Mouse (Mus musculus) liver, embryonic 14.5 days (tissue): ENCODE measurements at regions not wholly inside any gene's neighbourhood (a gene's known extent, or its start where the extent isn't known, plus 50 kb on each side); places are given as distances from the start of the nearest gene placed in this dataset.

ENCODE experiments used
- ATAC-seq: fragments of 200-750 bp; cut with Nextera tagmentation; 2 replicates; pipeline ENCODE4 v1.8.0; 2017; ENCODE audit warnings: moderate number of reproducible peaks, mild to moderate bottlenecking, moderate library complexity; ENCODE audit not compliant: insufficient read depth
- DNase-seq, 3 experiments: peaks; one replicate each; pipeline ENCODE4 v3.0.0-alpha.2; 2012 to 2013; ENCODE audit warnings: low read depth in 3 of 3, low spot score in 3 of 3
- H3K27ac ChIP-seq: fragments of 300-500 bp; sonication (generic); 2 replicates; pipeline ENCODE4 v1.5.1; 2014; ENCODE audit warnings: moderate library complexity, mild to moderate bottlenecking, control low read depth, inconsistent platforms
- H3K27me3 ChIP-seq: fragments of 300-500 bp; sonication (generic); 2 replicates; pipeline ENCODE4 v1.6.1; 2014; ENCODE audit warnings: mild to moderate bottlenecking, low read length, moderate library complexity; ENCODE audit not compliant: control insufficient read depth, insufficient read depth
- H3K36me3 ChIP-seq: fragments of 300-500 bp; sonication (generic); replicated peaks from 2 replicates; pipeline ENCODE4 v1.6.1; 2014; ENCODE audit warnings: low read depth; ENCODE audit not compliant: control insufficient read depth, insufficient read depth
- H3K4me1 ChIP-seq, 2 experiments: fragments of 200-500 bp in 1 of 2; fragments of 300-500 bp in 1 of 2; sonication (generic) in 1 of 2; replicated peaks; 2 replicates each; pipeline ENCODE4 v1.6.1; 2012 to 2014; ENCODE audit warnings: antibody characterized with exemption in 1 of 2, inconsistent platforms in 1 of 2, low read length in 1 of 2; ENCODE audit not compliant: control insufficient read depth in 2 of 2, insufficient read depth in 2 of 2
- H3K4me2 ChIP-seq: fragments of 300-500 bp; sonication (generic); 2 replicates; pipeline ENCODE4 v1.6.1; 2014; ENCODE audit warnings: low read depth, mild to moderate bottlenecking, control low read depth, moderate library complexity
- H3K4me3 ChIP-seq, 2 experiments: fragments of 200-500 bp in 1 of 2; fragments of 300-500 bp in 1 of 2; sonication (generic) in 1 of 2; 2 replicates each; pipeline ENCODE4 v1.5.1; 2012 to 2014; ENCODE audit warnings: low read depth in 2 of 2, low read length in 2 of 2, mild to moderate bottlenecking in 2 of 2, control low read depth in 1 of 2, inconsistent platforms in 1 of 2, moderate library complexity in 1 of 2; ENCODE audit not compliant: insufficient read depth in 1 of 2
- H3K9ac ChIP-seq: fragments of 300-500 bp; sonication (generic); replicated peaks from 2 replicates; pipeline ENCODE4 v1.6.1; 2014; ENCODE audit warnings: mild to moderate bottlenecking, control low read depth, moderate library complexity
- H3K9me3 ChIP-seq: fragments of 300-500 bp; sonication (generic); 2 replicates; pipeline ENCODE4 v1.6.1; 2016; ENCODE audit warnings: low read length, mixed read lengths; ENCODE audit not compliant: control insufficient read depth
- CTCF ChIP-seq: IDR thresholded peaks from 2 replicates; pipeline ENCODE4 v1.5.1; 2016; ENCODE audit warnings: antibody characterized with exemption, low read depth, control low read depth
- EP300 ChIP-seq: IDR thresholded peaks from 2 replicates; pipeline ENCODE4 v1.6.1; 2016; ENCODE audit warnings: antibody characterized with exemption, low read depth
- WGBS: fragments of 180-500 bp; shearing (Covaris S2); extraction: QIAGEN DNeasy Blood & Tissue Kit; methylation state at CpG from one replicate; pipeline ENCODE4 v1.1.7; 2014; ENCODE audit not compliant: insufficient replicate concordance; 5-methylcytosine and 5-hydroxymethylcytosine counted together

DNA sequence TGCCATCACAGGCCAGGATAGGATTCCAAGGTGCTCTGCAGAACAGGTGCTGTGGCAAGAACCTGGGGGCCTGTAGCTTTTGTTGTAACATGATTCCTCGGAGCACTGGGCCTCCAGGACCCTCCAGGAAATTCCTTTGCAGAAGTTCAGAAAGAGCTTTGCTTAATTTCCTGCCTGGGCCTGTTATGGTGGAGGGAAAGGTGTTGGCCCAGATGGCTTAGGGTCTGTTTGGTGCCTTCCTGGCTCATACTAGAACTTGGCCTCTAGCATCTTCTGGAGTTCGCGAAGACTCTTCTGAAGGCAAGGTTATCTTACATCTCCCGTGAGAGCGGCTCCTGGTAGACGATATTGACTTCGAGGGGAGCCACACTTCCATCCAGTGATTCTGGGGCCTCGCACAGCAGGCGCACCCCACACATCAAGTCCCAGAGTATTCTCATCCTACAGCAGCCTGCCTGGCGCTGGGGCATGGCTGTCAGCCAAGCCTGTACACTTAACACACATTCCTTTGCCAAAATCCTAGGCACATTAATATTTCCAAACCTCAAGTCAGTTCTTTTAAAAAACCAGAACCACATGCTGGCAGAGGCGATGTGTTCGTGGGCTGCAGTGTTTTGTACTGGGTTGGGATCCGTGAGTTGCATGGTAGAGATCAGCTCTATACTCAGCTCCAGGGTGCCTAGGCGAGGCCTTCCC, 54.5 kb upstream of the Cxcl14 start:
- WGBS: 68% methylated on average over 14 of the region's 14 CpGs
- no peak for TF ChIP-seq CTCF
- TF ChIP-seq EP300: no peak
- no peaks in the 10 kb centered on the region for H3K9me3 ChIP-seq
- no peak overlapping the region for H3K27ac ChIP-seq
- no peak overlapping the region for H3K9ac ChIP-seq
- H3K4me3 ChIP-seq: no peak overlapping the region
- no peak for ATAC-seq
- DNase-seq: no peak
- no peaks in the 10 kb centered on the region for H3K36me3 ChIP-seq
- no peaks in the 10 kb centered on the region for H3K27me3 ChIP-seq
- peaks cover 0 to 2% of the 10 kb centered on the region in 2 experiments; a peak in 1 of 4 replicates for H3K4me1 ChIP-seq
- no peak overlapping the region for H3K4me2 ChIP-seq

DNA sequence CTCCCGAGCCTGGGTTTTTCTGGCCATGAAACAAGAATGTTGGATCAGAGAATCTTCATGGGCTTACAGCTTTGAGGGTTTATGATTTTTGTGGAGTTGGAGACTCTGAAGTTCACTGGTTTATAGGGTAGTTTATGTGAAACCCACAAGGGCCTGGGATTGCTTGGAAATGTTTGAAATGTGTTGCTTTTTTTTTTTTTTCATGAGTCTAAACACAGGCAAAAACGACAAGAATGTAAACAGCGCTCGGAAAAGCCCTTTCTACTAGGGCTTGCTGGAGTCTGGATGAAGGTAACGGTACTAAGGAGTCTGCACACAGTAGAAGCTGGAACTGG, 55.0 kb upstream of the Cxcl14 start:
- H3K9me3 ChIP-seq: no peaks in the 10 kb centered on the region
- H3K4me3 ChIP-seq: no peak overlapping the region
- H3K27me3 ChIP-seq: no peaks in the 10 kb centered on the region
- ATAC-seq: no peak
- no peak for DNase-seq
- H3K27ac ChIP-seq: no peak overlapping the region
- 54% methylated on average over 5 of the region's 5 CpGs for WGBS
- H3K4me2 ChIP-seq: no peak overlapping the region
- no peak overlapping the region for H3K9ac ChIP-seq
- H3K36me3 ChIP-seq: no peaks in the 10 kb centered on the region
- peaks cover 0 to 2% of the 10 kb centered on the region in 2 experiments; a peak in 1 of 4 replicates for H3K4me1 ChIP-seq
- TF ChIP-seq EP300 (no peak), CTCF (no peak)

DNA sequence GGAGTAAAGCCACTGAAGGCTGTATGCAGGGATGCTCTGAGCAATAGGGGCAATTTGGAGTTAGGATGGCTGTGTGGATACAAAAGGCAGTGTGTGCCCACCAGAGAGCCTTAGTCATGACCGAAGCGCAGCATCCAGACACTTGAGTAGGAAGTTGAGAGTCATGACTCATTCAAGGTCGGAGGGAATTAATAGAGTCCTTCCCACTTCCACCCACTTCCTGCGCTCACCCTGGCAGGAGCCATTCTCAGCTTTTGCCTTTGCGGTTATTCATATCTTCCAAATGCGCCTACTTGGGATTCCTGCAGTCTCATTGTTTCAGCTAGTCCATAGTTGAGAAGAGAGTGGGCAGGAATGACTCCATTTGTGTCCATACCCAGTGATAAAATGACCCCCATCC, 56.1 kb upstream of the Cxcl14 start:
- ATAC-seq (no peak), DNase-seq (no peak)
- H3K9me3 ChIP-seq: no peaks in the 10 kb centered on the region
- no peak overlapping the region for H3K4me2 ChIP-seq
- no peaks in the 10 kb centered on the region for H3K36me3 ChIP-seq
- no peak for TF ChIP-seq EP300
- TF ChIP-seq CTCF: no peak
- H3K27ac ChIP-seq: no peak overlapping the region
- no peak overlapping the region for H3K9ac ChIP-seq
- H3K27me3 ChIP-seq: no peaks in the 10 kb centered on the region
- H3K4me3 ChIP-seq: no peak overlapping the region
- WGBS: 62% methylated on average over 6 of the region's 6 CpGs
- H3K4me1 ChIP-seq: peaks cover 0 to 2% of the 10 kb centered on the region in 2 experiments; a peak in 2 of 4 replicates

DNA sequence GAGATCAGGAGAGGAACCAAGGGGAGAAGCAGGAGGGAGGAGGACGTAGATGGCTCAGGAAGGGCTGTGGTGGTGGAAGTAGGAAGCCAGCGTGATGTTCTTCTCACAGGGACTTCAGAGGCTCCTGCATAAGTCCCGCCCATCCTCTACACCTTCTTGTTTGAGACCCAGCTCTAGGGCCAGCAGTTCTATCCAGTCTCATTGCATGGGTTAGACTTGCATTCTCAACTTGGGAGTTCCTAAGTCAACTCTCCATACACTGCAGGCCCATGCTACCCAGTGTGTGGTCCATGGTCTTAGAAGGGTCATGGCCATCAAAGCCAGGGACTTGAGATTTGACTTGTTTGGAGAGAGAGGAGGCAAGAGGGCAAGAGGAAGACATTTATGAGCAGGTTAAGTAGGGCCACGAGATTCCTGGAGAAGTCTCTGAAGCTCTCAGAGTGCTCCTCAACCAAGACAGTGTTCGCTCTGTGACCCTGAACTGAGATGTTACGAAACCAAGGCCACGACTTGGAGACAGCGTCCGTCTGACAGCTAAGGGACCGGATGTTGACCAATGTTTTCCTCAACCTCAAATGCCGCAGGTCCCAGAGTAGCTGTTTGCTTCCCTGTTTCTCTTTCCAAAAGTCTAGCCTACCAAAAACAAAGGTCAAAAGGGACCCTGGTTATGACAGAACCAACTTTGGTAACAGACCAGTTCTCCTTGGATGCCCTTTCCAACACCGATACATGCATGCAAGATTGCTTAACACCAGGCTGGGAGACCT, 56.7 kb upstream of the Cxcl14 start:
- Histone ChIP-seq H3K4me1 (peaks cover 0 to 6% of the 10 kb centered on the region in 2 experiments; a peak in 2 of 4 replicates), H3K27me3 (no peaks in the 10 kb centered on the region), H3K4me3 (no peak overlapping the region), H3K36me3 (no peaks in the 10 kb centered on the region), H3K4me2 (no peak overlapping the region), H3K27ac (no peak overlapping the region), H3K9ac (no peak overlapping the region), H3K9me3 (no peaks in the 10 kb centered on the region)
- 60% methylated on average over 12 of the region's 12 CpGs for WGBS
- DNase-seq: no peak
- ATAC-seq: no peak
- no peak for TF ChIP-seq EP300
- TF ChIP-seq CTCF: no peak

DNA sequence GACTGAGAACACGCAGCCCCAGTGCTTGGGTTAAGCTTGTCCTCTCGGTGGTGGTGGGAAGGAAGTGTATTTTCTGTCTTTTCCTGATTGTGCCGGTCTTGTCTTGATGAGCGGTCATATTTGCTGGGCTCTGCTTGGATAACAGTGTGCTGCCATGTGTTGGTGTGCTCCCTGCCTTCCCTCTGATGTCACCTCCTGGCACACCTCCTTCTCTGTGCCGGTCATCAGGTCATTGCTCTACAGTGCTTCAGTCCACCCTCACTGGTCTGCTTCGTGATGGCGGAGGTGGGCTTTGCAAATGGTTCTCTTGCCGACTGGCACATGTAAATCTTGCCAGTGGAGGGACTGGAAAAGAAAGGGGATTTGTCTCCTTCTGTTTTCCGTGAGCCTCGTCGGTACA, 57.6 kb upstream of the Cxcl14 start:
- no peak overlapping the region for H3K27ac ChIP-seq
- TF ChIP-seq EP300 (no peak), CTCF (no peak)
- no peaks in the 10 kb centered on the region for H3K36me3 ChIP-seq
- no peak overlapping the region for H3K4me3 ChIP-seq
- no peaks in the 10 kb centered on the region for H3K9me3 ChIP-seq
- H3K4me1 ChIP-seq: peaks cover 0 to 12% of the 10 kb centered on the region in 2 experiments; a peak in 2 of 4 replicates
- WGBS: 69% methylated on average over 11 of the region's 11 CpGs
- no peak for DNase-seq
- H3K9ac ChIP-seq: no peak overlapping the region
- H3K4me2 ChIP-seq: no peak overlapping the region
- no peak for ATAC-seq
- no peaks in the 10 kb centered on the region for H3K27me3 ChIP-seq
